Mouse (Mus musculus): ENCODE measurements around the gene Gal3st4. TPM values are rescaled to one million over a fixed set of nuclear protein-coding genes. Genes with fewer than 3 reads are reported as not detected.
"Not testable (repeated sequence)": the region's sequence is repeated elsewhere in the genome, so short reads cannot be mapped to it uniquely, and the experiment has no call there.

Gene Gal3st4
- polyA plus RNA-seq, 1 experiment from 2014 or later, result 1.5 TPM

DNA sequence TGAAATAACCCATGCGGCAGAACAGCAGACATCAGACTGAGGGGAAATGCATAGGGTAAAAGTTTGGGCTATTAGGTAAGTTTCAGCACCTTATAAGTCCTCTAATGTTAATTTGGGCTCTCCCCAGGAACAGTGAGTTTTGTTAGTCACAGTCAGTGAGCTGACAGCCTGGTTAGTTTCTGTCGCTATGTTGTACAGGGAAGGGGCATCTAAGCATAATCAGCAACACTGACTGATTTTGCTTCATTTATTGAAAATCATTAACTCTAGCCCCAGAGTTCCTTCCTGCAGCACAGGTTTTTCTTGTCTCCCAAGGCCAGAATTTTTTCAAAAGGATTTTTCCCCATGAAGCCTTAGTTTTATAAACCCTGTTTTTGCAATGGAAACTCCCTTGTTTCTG lies 38.9 kb downstream of the Gal3st4 start:
- H3K4me1 ChIP-seq (replicated peaks; ENCODE audit: control insufficient read depth, insufficient read depth, low read length), result no peaks in the 10 kb centered on the region
- H3K4me2 ChIP-seq (ENCODE audit: low read depth, low read length), result no peak overlapping the region
- H3K9me3 ChIP-seq (ENCODE audit: control insufficient read depth, low read length), result no peaks in the 10 kb centered on the region
- no peak overlapping the region for H3K9ac ChIP-seq (ENCODE audit: low read length)
- H3K4me3 ChIP-seq (ENCODE audit: low read length), result no peak overlapping the region
- WGBS, result 74% methylated on average over 2 of the region's 2 CpGs
- ATAC-seq (ENCODE audit: low read depth), result no peak
- H3K36me3 ChIP-seq (ENCODE audit: control insufficient read depth, insufficient read depth, low read length), result no peaks in the 10 kb centered on the region
- H3K27ac ChIP-seq (ENCODE audit: low read length), result no peak overlapping the region
- no peaks in the 10 kb centered on the region for H3K27me3 ChIP-seq (ENCODE audit: control insufficient read depth, insufficient read depth, low read depth, low read length)

DNA sequence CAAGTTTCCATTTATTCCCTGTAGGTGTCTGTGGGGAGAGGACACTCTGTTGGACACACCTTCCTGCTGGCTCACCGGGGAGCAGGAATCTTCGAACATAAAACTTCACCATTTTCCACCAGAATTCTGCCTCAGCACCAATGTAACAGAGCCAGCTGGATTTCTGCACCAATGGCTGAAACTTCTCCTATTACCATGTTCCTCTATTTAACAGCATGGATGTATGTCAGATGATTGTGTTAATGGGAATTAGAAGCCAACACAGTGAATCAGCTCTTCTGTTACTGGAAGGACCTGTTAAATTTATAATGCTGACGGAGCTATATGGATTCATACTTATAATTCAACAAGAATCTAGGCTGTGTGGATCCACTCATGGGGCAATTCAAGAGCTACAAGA lies 43.1 kb downstream of the Gal3st4 start:
- WGBS, result 82% methylated on average over 3 of the region's 3 CpGs

DNA sequence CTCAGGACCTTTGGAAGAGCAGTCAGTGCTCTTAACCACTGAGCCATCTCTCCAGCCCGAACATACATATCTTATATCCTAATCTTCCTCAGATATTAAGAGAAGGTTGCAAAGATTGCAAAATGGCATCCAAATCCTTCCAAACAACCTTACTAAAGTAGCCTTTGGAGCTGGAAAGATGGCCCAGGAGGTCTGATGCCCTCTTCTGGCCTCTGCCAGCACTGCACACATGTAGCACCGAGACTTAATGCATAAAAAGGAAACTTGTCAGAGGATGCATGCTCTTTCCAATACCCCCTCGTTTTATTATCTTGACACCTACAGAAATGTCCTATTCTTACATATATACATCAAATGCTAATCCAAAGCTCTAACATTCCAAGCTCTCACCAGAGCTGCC lies 44.6 kb downstream of the Gal3st4 start:
- Histone ChIP-seq H3K4me3 (ENCODE audit: low read length) (no peak overlapping the region), H3K4me1 (replicated peaks; ENCODE audit: control insufficient read depth, insufficient read depth, low read length) (no peaks in the 10 kb centered on the region), H3K27me3 (ENCODE audit: control insufficient read depth, insufficient read depth, low read depth, low read length) (no peaks in the 10 kb centered on the region), H3K4me2 (ENCODE audit: low read depth, low read length) (no peak overlapping the region), H3K27ac (ENCODE audit: low read length) (no peak overlapping the region), H3K9ac (ENCODE audit: low read length) (no peak overlapping the region), H3K36me3 (ENCODE audit: control insufficient read depth, insufficient read depth, low read length) (no peaks in the 10 kb centered on the region), H3K9me3 (ENCODE audit: control insufficient read depth, low read length) (no peaks in the 10 kb centered on the region)
- ATAC-seq (ENCODE audit: low read depth), result no peak
- WGBS, result 49% methylated on average over 3 of the region's 3 CpGs

More for the DNA sequence above, 43.1 kb downstream of the Gal3st4 start:
- no peak overlapping the region for H3K4me3 ChIP-seq (ENCODE audit: low read length)
- ATAC-seq (ENCODE audit: low read depth), result no peak
- H3K4me1 ChIP-seq (replicated peaks; ENCODE audit: control insufficient read depth, insufficient read depth, low read length), result no peaks in the 10 kb centered on the region
- no peaks in the 10 kb centered on the region for H3K9me3 ChIP-seq (ENCODE audit: control insufficient read depth, low read length)
- no peak overlapping the region for H3K9ac ChIP-seq (ENCODE audit: low read length)
- no peak overlapping the region for H3K27ac ChIP-seq (ENCODE audit: low read length)
- no peaks in the 10 kb centered on the region for H3K27me3 ChIP-seq (ENCODE audit: control insufficient read depth, insufficient read depth, low read depth, low read length)
- no peak overlapping the region for H3K4me2 ChIP-seq (ENCODE audit: low read depth, low read length)
- no peaks in the 10 kb centered on the region for H3K36me3 ChIP-seq (ENCODE audit: control insufficient read depth, insufficient read depth, low read length)

DNA sequence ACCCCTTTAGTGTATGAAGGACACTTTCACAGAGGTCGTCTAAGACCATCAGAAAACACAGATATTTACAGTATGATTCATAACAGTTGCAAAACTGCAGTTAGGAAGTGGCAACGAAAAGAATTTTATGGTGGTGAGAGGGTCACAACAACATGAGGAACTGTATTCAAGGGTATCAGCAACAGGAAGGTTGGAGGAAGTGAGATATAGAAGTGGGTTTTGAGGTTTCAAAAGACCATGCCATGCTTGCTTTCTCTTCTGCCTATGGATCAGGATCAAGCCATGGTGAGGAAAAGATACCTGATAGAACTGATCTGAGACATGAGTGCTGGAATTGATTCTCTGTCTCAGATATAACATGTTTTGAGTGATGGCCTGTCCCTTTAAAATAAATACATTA lies 45.3 kb downstream of the Gal3st4 start:
- H3K4me3 ChIP-seq (ENCODE audit: low read length), result no peak overlapping the region
- 51% methylated on average over 2 of the region's 2 CpGs for WGBS
- ATAC-seq (ENCODE audit: low read depth), result no peak
- no peaks in the 10 kb centered on the region for H3K36me3 ChIP-seq (ENCODE audit: control insufficient read depth, insufficient read depth, low read length)
- no peak overlapping the region for H3K4me2 ChIP-seq (ENCODE audit: low read depth, low read length)
- H3K4me1 ChIP-seq (replicated peaks; ENCODE audit: control insufficient read depth, insufficient read depth, low read length), result no peaks in the 10 kb centered on the region
- no peak overlapping the region for H3K9ac ChIP-seq (ENCODE audit: low read length)
- H3K27me3 ChIP-seq (ENCODE audit: control insufficient read depth, insufficient read depth, low read depth, low read length), result no peaks in the 10 kb centered on the region
- H3K27ac ChIP-seq (ENCODE audit: low read length), result no peak overlapping the region
- no peaks in the 10 kb centered on the region for H3K9me3 ChIP-seq (ENCODE audit: control insufficient read depth, low read length)

DNA sequence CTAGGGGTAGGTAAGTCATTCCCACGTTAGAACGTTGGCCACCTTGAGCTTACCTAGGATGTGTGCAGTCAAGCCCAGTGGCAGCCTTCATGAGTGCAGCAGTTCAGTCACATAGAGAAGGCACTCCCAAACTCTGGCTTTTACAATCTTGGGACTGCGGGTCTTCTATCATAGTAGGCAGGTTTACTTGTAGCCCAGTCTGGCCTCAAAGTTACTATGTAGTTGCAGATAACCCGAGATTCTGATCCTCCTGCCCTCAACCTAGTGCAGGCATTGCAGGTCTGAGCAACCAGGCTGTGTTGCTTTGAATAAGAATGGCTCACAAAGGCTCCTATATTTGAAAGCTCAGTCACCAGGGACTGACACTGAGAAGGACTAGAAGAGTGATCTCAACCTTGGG lies 46.1 kb downstream of the Gal3st4 start:
- WGBS, result 69% methylated on average over 4 of the region's 4 CpGs

DNA sequence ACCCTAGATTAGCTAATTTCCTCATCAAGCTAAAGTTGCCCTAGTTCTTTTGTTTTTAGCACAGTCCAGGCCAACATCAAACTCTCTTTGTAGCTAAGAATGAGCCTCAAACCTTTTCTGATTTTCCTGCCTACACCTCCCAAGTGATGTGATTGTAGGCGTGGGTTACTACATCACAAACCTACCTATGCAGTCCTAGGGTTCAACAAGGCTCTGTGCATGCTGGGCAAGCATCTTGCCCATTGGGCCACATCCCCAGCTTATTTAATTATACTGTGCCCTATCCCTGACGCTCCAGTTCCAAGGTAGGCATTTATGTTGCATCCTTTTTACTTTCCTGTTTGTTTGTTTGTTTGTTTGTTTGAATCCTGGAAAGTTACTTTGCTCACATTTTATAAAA lies 46.9 kb downstream of the Gal3st4 start, which contains the start of gene Nxpe5:
Gene Nxpe5, plus strand, starts transcription at position 199 of the 400 bp plus-strand sequence.
- H3K9ac ChIP-seq (ENCODE audit: low read length), result no peak within 1 kb of the TSS
- no peaks in the 10 kb centered on the region for H3K9me3 ChIP-seq (ENCODE audit: control insufficient read depth, low read length)
- H3K4me1 ChIP-seq (replicated peaks; ENCODE audit: control insufficient read depth, insufficient read depth, low read length), result no peaks in the 10 kb centered on the region
- no peak within 1 kb of the TSS for H3K4me2 ChIP-seq (ENCODE audit: low read depth, low read length)
- no peak for ATAC-seq (ENCODE audit: low read depth)
- 53% methylated on average over 2 of the region's 2 CpGs for WGBS
- H3K36me3 ChIP-seq (ENCODE audit: control insufficient read depth, insufficient read depth, low read length), result no peaks in the 10 kb centered on the region
- H3K4me3 ChIP-seq (ENCODE audit: low read length), result no peak within 1 kb of the TSS
- H3K27me3 ChIP-seq (ENCODE audit: control insufficient read depth, insufficient read depth, low read depth, low read length), result no peaks in the 10 kb centered on the region
- no peak within 1 kb of the TSS for H3K27ac ChIP-seq (ENCODE audit: low read length)

More for the DNA sequence above, 46.1 kb downstream of the Gal3st4 start:
- H3K4me2 ChIP-seq (ENCODE audit: low read depth, low read length), result no peak overlapping the region
- no peaks in the 10 kb centered on the region for H3K9me3 ChIP-seq (ENCODE audit: control insufficient read depth, low read length)
- H3K4me3 ChIP-seq (ENCODE audit: low read length), result no peak overlapping the region
- no peak overlapping the region for H3K9ac ChIP-seq (ENCODE audit: low read length)
- ATAC-seq (ENCODE audit: low read depth), result no peak
- no peaks in the 10 kb centered on the region for H3K4me1 ChIP-seq (replicated peaks; ENCODE audit: control insufficient read depth, insufficient read depth, low read length)
- H3K36me3 ChIP-seq (ENCODE audit: control insufficient read depth, insufficient read depth, low read length), result no peaks in the 10 kb centered on the region
- H3K27ac ChIP-seq (ENCODE audit: low read length), result no peak overlapping the region
- H3K27me3 ChIP-seq (ENCODE audit: control insufficient read depth, insufficient read depth, low read depth, low read length), result no peaks in the 10 kb centered on the region

DNA sequence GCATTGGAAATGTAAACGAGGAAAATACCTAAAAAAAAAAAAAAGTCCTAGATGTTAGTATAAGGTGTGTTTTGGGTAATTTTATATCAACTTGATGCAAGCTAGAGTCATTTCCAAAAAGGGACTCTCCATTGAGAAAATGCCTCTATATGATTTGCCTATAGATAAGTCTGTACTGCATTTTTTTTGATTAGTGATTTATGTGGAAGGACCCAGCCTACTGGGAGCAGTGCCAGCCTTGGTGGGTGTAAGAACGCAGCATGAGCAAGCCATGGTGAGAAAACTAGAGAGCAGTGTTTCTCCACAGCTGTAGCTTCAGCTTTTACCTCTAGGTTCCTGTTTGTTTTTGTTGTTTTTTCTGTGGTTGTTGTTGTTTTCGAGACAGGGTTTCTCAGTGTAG lies 49.4 kb downstream of the Gal3st4 start:
- ATAC-seq (ENCODE audit: low read depth), result no peak
- Histone ChIP-seq H3K27me3 (ENCODE audit: control insufficient read depth, insufficient read depth, low read depth, low read length) (no peaks in the 10 kb centered on the region), H3K4me2 (ENCODE audit: low read depth, low read length) (no peak overlapping the region), H3K27ac (ENCODE audit: low read length) (no peak overlapping the region), H3K4me1 (replicated peaks; ENCODE audit: control insufficient read depth, insufficient read depth, low read length) (no peaks in the 10 kb centered on the region), H3K9ac (ENCODE audit: low read length) (no peak overlapping the region), H3K9me3 (ENCODE audit: control insufficient read depth, low read length) (no peaks in the 10 kb centered on the region), H3K4me3 (ENCODE audit: low read length) (no peak overlapping the region), H3K36me3 (ENCODE audit: control insufficient read depth, insufficient read depth, low read length) (no peaks in the 10 kb centered on the region)
- 44% methylated on average over 3 of the region's 3 CpGs for WGBS

DNA sequence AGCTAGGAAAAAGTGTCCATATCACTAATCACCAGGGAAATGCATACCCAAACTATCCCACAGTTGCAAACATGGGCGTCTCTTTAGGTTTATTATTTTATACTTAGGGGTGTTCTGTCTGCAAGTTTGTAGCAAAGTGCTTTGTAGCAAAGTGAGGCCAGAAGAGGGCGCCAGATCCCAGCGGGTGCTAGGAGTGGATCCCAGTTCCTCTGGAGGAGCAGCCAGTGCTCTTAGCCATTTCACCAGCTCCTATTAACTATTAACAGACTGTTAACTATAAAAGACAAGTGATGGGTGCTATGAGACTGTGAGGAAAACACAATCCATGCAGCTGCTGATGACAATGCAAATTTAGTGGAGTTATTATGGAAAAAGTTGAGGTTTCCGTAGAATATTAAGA lies 50.5 kb downstream of the Gal3st4 start:
- Histone ChIP-seq H3K4me3 (ENCODE audit: low read length) (no peak overlapping the region), H3K27ac (ENCODE audit: low read length) (no peak overlapping the region), H3K36me3 (ENCODE audit: control insufficient read depth, insufficient read depth, low read length) (no peaks in the 10 kb centered on the region), H3K9me3 (ENCODE audit: control insufficient read depth, low read length) (no peaks in the 10 kb centered on the region), H3K4me2 (ENCODE audit: low read depth, low read length) (no peak overlapping the region), H3K4me1 (replicated peaks; ENCODE audit: control insufficient read depth, insufficient read depth, low read length) (no peaks in the 10 kb centered on the region), H3K27me3 (ENCODE audit: control insufficient read depth, insufficient read depth, low read depth, low read length) (no peaks in the 10 kb centered on the region), H3K9ac (ENCODE audit: low read length) (no peak overlapping the region)
- no peak for ATAC-seq (ENCODE audit: low read depth)
- 21% methylated on average over 4 of the region's 4 CpGs for WGBS

DNA sequence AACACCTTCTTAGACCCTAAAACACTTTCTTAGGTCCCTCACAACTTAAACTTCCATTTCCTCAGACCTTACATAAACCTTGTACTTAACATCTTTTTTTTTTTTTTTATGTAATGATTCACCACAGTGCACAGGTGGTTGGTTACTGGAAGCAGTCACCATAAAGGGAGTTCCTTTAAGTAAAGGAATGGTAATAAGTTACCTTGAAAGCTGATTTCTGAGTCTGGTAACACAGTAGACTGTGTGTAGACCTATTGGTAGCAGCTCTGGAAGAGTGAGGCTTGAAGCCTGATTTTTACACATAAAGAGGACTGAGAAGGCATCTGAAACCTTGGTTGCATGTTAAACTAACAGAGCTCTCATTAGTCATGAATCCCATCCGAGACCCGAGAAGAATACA lies 52.8 kb downstream of the Gal3st4 start:
- H3K9me3 ChIP-seq (ENCODE audit: control insufficient read depth, low read length), result no peaks in the 10 kb centered on the region; the same call in 1 of the 2 replicates
- 27% methylated on average over 2 of the region's 2 CpGs for WGBS
- H3K9ac ChIP-seq (ENCODE audit: low read length), result no peak overlapping the region
- H3K4me3 ChIP-seq (ENCODE audit: low read length), result no peak overlapping the region
- H3K27ac ChIP-seq (ENCODE audit: low read length), result no peak overlapping the region
- H3K4me2 ChIP-seq (ENCODE audit: low read depth, low read length), result no peak overlapping the region
- no peaks in the 10 kb centered on the region for H3K27me3 ChIP-seq (ENCODE audit: control insufficient read depth, insufficient read depth, low read depth, low read length)
- H3K36me3 ChIP-seq (ENCODE audit: control insufficient read depth, insufficient read depth, low read length), result no peaks in the 10 kb centered on the region
- H3K4me1 ChIP-seq (replicated peaks; ENCODE audit: control insufficient read depth, insufficient read depth, low read length), result no peaks in the 10 kb centered on the region
- no peak for ATAC-seq (ENCODE audit: low read depth)

DNA sequence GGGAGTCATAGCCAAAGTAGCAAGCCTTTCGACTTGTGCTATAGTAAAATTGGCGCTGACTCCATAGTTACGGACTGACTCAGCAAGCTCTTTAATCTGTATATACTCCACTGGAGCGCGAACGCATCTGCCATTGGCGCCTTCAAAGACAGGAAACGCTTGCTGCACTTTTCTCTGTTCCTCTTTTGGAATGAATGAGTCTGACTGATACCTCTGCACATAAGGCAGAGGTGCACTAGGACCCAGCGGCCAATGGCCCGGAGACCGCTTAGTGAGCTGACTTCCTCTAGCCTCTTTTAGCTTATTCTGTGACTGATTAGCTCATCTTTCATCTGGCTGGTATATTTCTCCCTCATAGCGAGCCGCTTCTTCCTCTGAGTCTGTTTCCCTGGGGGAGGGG lies 56.0 kb downstream of the Gal3st4 start:
- not testable (repeated sequence) for H3K27ac ChIP-seq (ENCODE audit: low read length); H3K4me3 ChIP-seq (ENCODE audit: low read length); H3K36me3 ChIP-seq (ENCODE audit: control insufficient read depth, insufficient read depth, low read length); ATAC-seq (ENCODE audit: low read depth); H3K9me3 ChIP-seq (ENCODE audit: control insufficient read depth, low read length); H3K27me3 ChIP-seq (ENCODE audit: control insufficient read depth, insufficient read depth, low read depth, low read length); H3K4me2 ChIP-seq (ENCODE audit: low read depth, low read length); H3K9ac ChIP-seq (ENCODE audit: low read length); H3K4me1 ChIP-seq (replicated peaks; ENCODE audit: control insufficient read depth, insufficient read depth, low read length)
- WGBS, result 89% methylated on average over 13 of the region's 13 CpGs
